Comparison of ENCODE assay signal across 8 mouse cellular contexts in genomic region chr6:129181249-129181648, GRCm38 (mm10). TPM values are rescaled to one million over a fixed set of nuclear protein-coding genes. Genes with fewer than 3 reads are reported as not detected.
DNase-seq lines count a peak whose midpoint lies in the region; ATAC-seq and TF ChIP-seq lines count a peak whose summit lies in the region.

No protein-coding gene starts in this region.

- H3K27ac ChIP-seq in heart, adult 2 months: peak overlapping the region; percentile 99
- peak overlapping the region; percentile 98 for H3K27ac ChIP-seq in spleen, adult 2 months (ENCODE audit: insufficient read depth, low read length)
- peak overlapping the region; percentile 86 for H3K27ac ChIP-seq in limb, embryonic 15.5 days
- H3K27ac ChIP-seq in stomach, embryonic 15.5 days: peak overlapping the region; percentile 93

- peaks cover 1% of the 10 kb centered on the region; the same call in 1 of the 2 replicates for H3K79me2 ChIP-seq in heart, adult 2 months (replicated peaks; ENCODE audit: control insufficient read depth, insufficient read depth, low read length)

- peak overlapping the region; percentile 47 for H3K4me2 ChIP-seq in limb, embryonic 15.5 days
- H3K4me2 ChIP-seq in stomach, embryonic 15.5 days: peak overlapping the region; percentile 48

- no peaks in the 10 kb centered on the region for H3K9me3 ChIP-seq in limb, embryonic 15.5 days
- no peaks in the 10 kb centered on the region for H3K9me3 ChIP-seq in stomach, embryonic 15.5 days

- H3K27me3 ChIP-seq in heart, adult 2 months (ENCODE audit: control insufficient read depth, insufficient read depth, low read length): no peaks in the 10 kb centered on the region
- H3K27me3 ChIP-seq in spleen, adult 2 months (ENCODE audit: control insufficient read depth, insufficient read depth, low read length): no peaks in the 10 kb centered on the region
- H3K27me3 ChIP-seq in limb, embryonic 15.5 days: no peaks in the 10 kb centered on the region
- H3K27me3 ChIP-seq in stomach, embryonic 15.5 days (replicated peaks): no peaks in the 10 kb centered on the region

- TF ChIP-seq POLR2A in heart, adult 2 months (IDR thresholded peaks at IDR 0.05; ENCODE audit: insufficient read depth, low read depth, low read length): no peak
- TF ChIP-seq POLR2A in spleen, adult 2 months (IDR thresholded peaks at IDR 0.05; ENCODE audit: low read depth, low read length): no peak

- peaks cover 6% of the 10 kb centered on the region for H3K4me1 ChIP-seq in heart, adult 2 months (ENCODE audit: control insufficient read depth, insufficient read depth, low read length)
- peaks cover 3% of the 10 kb centered on the region; the same call in 1 of the 2 replicates for H3K4me1 ChIP-seq in spleen, adult 2 months (ENCODE audit: control insufficient read depth, insufficient read depth, insufficient read length)
- H3K4me1 ChIP-seq in limb, embryonic 15.5 days: no peaks in the 10 kb centered on the region
- no peaks in the 10 kb centered on the region for H3K4me1 ChIP-seq in stomach, embryonic 15.5 days

- H3K36me3 ChIP-seq in heart, adult 2 months (ENCODE audit: control insufficient read depth, insufficient read depth, low read length): peaks cover 34% of the 10 kb centered on the region
- peaks cover 33% of the 10 kb centered on the region for H3K36me3 ChIP-seq in spleen, adult 2 months (ENCODE audit: control insufficient read depth, insufficient read depth, low read length)
- H3K36me3 ChIP-seq in limb, embryonic 15.5 days: no peaks in the 10 kb centered on the region
- 0 out of 2 replicates have a peak, but pooled peaks cover 11% of the 10 kb centered on the region for H3K36me3 ChIP-seq in stomach, embryonic 15.5 days

- intact Hi-C loops in heart, adult 2 months (cut with DNase I): loop anchor here (2.0 to 10.0 kb wide), 3 partner anchors 84 to 354 kb away; partner anchors contain the start of genes BC035044 and Gabarapl1

- no peak for DNase-seq in heart, adult 2 months
- DNase-seq in heart, adult 11 months: no peak
- DNase-seq in spleen, adult 2 months (ENCODE audit: low read depth in 1 of 2, low spot score in 2 of 2): no peak
- no peak for DNase-seq in spleen, adult 18-20 months
- no peak for DNase-seq in embryo, embryonic 9.5 days (ENCODE audit: extremely low spot score)
- DNase-seq in right cerebral cortex, adult 2 months (ENCODE audit: low spot score in 2 of 2): no peak

- peak overlapping the region; percentile 84 for H3K4me3 ChIP-seq in heart, adult 2 months
- peak overlapping the region; percentile 74 for H3K4me3 ChIP-seq in spleen, adult 2 months (ENCODE audit: extremely low read depth, insufficient read depth, insufficient read length)
- H3K4me3 ChIP-seq in limb, embryonic 15.5 days: peak overlapping the region; percentile 43
- peak overlapping the region; percentile 44 for H3K4me3 ChIP-seq in stomach, embryonic 15.5 days (replicated peaks)

- TF ChIP-seq EP300 in heart, adult 2 months (IDR thresholded peaks at IDR 0.05; ENCODE audit: insufficient read depth, low read depth, low read length): no peak

- H3K9ac ChIP-seq in heart, adult 2 months (ENCODE audit: low read depth, low read length): peak overlapping the region; percentile 99
- 0 out of 2 replicates have a peak overlapping the region, but pooled peaks have one; percentile 29 for H3K9ac ChIP-seq in limb, embryonic 15.5 days
- no peak overlapping the region; the same call in 1 of the 2 replicates for H3K9ac ChIP-seq in stomach, embryonic 15.5 days

- ATAC-seq in limb, embryonic 15.5 days (ENCODE audit: insufficient number of reproducible peaks, low FRiP score, low TSS enrichment, low read depth): 0 out of 2 replicates have a peak, but pooled peaks have one; percentile 8
- no peak for ATAC-seq in stomach, embryonic 15.5 days (ENCODE audit: insufficient read depth, low FRiP score, low read depth)

- no peak for TF ChIP-seq CTCF in heart, adult 2 months (IDR thresholded peaks at IDR 0.05)
- TF ChIP-seq CTCF in spleen, adult 2 months (IDR thresholded peaks at IDR 0.05; ENCODE audit: extremely low read depth, insufficient read depth, insufficient read length, insufficient replicate concordance): no peak

- WGBS in heart, adult 2 months: 0% methylated on average over 1 of the region's 1 CpGs
- 0% methylated on average over 1 of the region's 1 CpGs for WGBS in spleen, adult 2 months
- 21% methylated on average over 1 of the region's 1 CpGs for WGBS in limb, embryonic 15.5 days
- WGBS in stomach, embryonic 15.5 days: 19% methylated on average over 1 of the region's 1 CpGs

RNA-seq across cellular contexts. Expression of gene Clec2d, which starts 0.8 kb away (rescaled TPM):
- 10 to 100 TPM; 28.7 to 40.7 TPM for total RNA-seq in heart, adult 2 months (2021)
- 32.4 and 47.0 TPM in 2 replicates for polyA plus RNA-seq in heart, adult 2 months (2012; rRNA removed)
- polyA plus RNA-seq in spleen, adult 2 months (2012; rRNA removed): 47.0 and 47.4 TPM in 2 replicates
- 0.44 TPM in 1 of 2 replicates, not detected in the other for polyA plus RNA-seq in limb, embryonic 15.5 days (2015; fragmentation: Nextera tagmentation; extraction: Ambion mirVana)
- 0.85 and 1.1 TPM in 2 replicates for polyA plus RNA-seq in stomach, embryonic 15.5 days (2015; fragmentation: Nextera tagmentation; extraction: Ambion mirVana)

Comparison
In these comparisons a context has a peak if more than half of its experiments do, and no peak if none do; other contexts are left out.
1. RNA of gene Clec2d, which starts 0.8 kb away (polyA plus RNA-seq): 47.0 to 47.4 TPM in spleen, adult 2 months and 32.4 to 47.0 TPM in heart, adult 2 months; 0.85 to 1.1 TPM in stomach, embryonic 15.5 days and 0.44 TPM in limb, embryonic 15.5 days; every median in the first group is over 10 times any median in the second.
2. Peak in every context shown above with its lines, with median percentiles within 50 percentile points of each other: H3K27ac ChIP-seq and H3K4me3 ChIP-seq.